Mouse (Mus musculus): ENCODE data around the gene Gpc3.

- TF ChIP-seq USF1 (IDR thresholded peaks at IDR 0.05; ENCODE audit: low read depth) (no peak), MAX (IDR thresholded peaks at IDR 0.05) (no peak), CTCF (IDR thresholded peaks at IDR 0.05; ENCODE audit: control insufficient read depth, insufficient read depth, insufficient read length) (no peak)
Observed at GRCm38 (mm10) chrX:52449177-52449576, 164.6 kb downstream of the Gpc3 start.

Measured in C2C12 (cell line).